Mouse (Mus musculus): ENCODE measurements at regions not wholly inside any gene's neighbourhood (a gene's known extent, or its start where the extent isn't known, plus 50 kb on each side); places are given as distances from the start of the nearest gene placed in this dataset.

- DNase-seq (ENCODE audit: low spot score in 2 of 2) = no peak
Measured at GRCm38 (mm10) chr12:105898580-105899293, 111.3 kb upstream of the Vrk1 start.

DNA sequence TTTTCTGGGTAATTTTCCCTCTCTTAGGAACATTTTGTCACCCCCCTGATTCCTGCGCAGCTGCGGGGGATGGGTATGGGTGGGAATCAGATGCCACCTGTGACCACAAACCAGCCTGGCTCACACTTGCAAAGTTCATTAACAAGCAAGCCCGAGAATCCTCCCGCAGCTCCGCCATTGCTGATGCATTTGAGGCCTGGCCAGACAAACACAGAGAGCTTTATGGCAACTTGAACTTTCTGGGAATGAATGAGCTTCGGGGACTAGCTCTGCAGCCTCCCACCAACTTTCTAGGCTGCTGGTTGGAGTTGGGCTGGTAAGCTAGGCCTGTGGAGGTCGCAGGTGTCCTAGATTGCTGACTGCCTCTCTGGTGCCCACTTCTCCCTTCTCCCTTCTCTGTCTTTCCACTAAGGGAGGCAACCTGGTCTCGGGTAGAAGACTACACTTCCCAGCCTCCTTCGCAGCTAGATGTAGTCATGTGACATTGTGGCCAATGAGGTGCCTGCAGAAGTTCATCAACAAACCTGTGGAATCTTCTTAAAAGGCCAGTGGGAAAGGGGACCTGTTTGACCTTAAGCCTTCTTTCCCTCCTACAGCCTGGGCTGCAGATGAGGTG lies 110.6 kb upstream of the Vrk1 start:
- no peak for DNase-seq (ENCODE audit: low spot score in 2 of 2)

DNA sequence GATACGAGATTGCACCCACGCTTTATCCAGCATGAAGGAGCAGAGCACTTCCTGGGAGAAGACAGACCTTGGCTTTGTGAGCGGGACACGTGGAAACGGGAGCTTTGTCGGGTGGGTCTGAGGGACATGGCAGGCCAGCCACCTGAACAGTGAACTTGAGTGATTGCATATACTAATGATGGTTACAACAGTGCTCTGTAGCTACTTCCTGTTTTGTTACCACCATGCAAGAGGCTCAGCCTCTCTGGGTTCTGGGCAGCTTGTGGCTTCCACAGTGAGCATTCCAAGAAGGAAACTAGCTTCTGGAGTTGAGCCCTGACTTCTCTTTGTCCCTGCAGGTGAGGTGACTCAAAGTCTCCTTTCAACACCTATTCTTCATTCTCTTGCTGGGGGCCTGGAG lies 109.5 kb upstream of the Vrk1 start:
- no peak for DNase-seq (ENCODE audit: low spot score in 2 of 2)

- no peak for DNase-seq (ENCODE audit: low spot score in 2 of 2)
Measured at GRCm38 (mm10) chr12:105903072-105903471, 107.0 kb upstream of the Vrk1 start.

GRCm38 (mm10) chr12:105906584-105906983 lies 103.4 kb upstream of the Vrk1 start:
- no peak for DNase-seq (ENCODE audit: low spot score in 2 of 2)

- no peak for DNase-seq (ENCODE audit: low spot score in 2 of 2)
Measured at GRCm38 (mm10) chr12:105907851-105908620, 102.0 kb upstream of the Vrk1 start.

DNA sequence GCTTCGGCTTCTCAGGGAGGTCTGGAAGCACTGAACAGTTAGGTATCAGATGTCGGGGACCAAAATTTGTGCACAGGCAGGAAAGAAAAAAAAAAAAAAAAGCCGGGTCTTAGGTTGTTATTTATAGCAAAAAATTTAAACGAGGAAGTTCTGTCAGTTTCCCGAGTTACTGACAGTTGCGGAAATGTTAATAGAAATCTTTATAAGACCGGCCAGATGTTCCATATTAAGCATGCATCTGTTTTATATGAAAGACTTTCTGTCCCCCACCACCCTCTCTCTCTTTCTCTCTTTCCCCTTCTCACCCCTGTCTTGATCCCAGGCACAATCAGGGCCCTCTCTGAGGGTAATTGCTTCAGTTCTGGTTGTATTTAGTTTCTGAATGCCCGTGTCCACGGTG lies 98.5 kb upstream of the Vrk1 start:
- no peak for DNase-seq (ENCODE audit: low spot score in 2 of 2)

- peak in 1 of 2 experiments; percentile 49 for DNase-seq (ENCODE audit: low spot score in 2 of 2)
Measured at GRCm38 (mm10) chr12:105917388-105917963, 92.6 kb upstream of the Vrk1 start.

DNA sequence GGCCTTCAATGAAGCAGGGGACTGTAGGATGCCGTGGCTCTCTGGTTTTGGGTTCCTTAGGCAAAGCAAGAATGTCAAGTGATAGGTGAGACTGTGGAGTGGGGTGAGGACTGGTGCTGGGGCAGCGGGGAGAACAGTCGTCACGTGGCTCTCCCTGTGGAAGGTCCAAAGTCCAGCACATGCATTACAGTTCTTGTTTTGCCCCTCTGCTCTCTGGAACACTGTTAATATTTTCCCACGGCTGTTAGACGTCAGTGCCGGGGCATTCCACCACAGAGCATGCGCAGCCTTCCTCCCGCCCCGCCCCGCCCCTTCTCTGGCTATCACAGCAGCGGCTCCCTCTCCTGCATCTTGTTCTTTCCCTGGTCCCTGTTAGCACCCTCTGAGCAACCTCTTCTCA lies 91.3 kb upstream of the Vrk1 start:
- DNase-seq (ENCODE audit: low spot score in 2 of 2) = no peak

DNA sequence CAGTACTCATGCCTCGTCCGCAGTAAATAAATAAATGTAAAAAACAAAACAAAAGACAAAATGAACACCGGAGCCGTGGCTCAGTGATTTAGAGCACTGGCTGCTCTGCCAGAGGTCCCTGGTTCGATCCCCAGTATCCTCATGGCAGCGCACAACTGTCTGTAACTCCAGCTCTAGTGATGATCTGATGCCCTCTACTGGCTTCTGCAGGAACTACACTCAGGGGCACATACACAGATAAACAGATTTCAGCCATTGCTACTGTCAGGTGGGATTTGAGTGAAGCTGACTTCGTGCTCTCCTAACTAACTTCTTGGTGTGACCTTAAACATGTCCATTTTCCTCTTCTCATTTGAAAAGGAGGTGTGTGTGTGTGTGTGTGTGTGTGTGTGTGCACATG lies 82.8 kb upstream of the Vrk1 start:
- no peak for DNase-seq (ENCODE audit: low spot score in 2 of 2)

GRCm38 (mm10) chr12:105929456-105929921 lies 80.5 kb upstream of the Vrk1 start:
- DNase-seq (ENCODE audit: low spot score in 2 of 2) = no peak

- DNase-seq (ENCODE audit: low spot score in 2 of 2) = peak; percentile 45 to 61
Measured at GRCm38 (mm10) chr12:105935441-105935880, 74.6 kb upstream of the Vrk1 start.

DNA sequence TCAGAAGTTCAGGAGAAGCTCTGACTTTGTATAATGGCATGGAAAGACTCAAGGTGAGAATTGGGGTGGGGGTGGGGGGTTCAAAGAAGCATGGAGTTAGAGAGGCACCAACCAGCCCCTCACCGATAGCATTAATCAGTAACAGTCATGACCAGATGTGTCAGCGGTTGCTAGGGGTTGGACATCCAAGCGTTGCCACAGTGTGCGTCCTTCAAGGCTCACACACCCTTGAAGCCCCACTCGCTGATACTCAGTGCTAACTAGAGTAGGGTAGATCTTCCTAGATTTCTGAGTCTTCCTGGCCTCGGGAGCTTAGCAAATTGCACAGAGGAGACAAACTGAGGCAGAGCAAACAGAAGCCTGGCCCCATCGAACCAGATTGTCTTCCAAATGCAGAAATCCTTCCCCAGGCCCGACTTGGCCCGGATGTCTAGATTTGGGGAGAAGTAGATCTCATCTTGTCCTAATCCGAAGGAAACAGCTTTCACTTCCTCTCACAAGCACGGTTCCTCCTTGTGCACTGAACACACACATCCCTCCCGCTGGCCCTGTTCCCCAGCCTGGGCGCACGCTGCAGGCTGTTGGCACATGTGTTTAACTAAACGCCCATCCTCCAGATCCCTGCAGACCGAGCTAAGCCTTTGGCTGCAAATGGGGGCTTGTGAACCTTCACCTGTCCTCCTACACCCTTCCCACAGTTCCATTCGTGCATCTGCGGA lies 73.1 kb upstream of the Vrk1 start:
- peak; percentile 54 to 79 for DNase-seq (ENCODE audit: low spot score in 2 of 2)

GRCm38 (mm10) chr12:105942136-105943076 lies 67.6 kb upstream of the Vrk1 start:
- no peak for DNase-seq (ENCODE audit: low spot score in 2 of 2)

DNA sequence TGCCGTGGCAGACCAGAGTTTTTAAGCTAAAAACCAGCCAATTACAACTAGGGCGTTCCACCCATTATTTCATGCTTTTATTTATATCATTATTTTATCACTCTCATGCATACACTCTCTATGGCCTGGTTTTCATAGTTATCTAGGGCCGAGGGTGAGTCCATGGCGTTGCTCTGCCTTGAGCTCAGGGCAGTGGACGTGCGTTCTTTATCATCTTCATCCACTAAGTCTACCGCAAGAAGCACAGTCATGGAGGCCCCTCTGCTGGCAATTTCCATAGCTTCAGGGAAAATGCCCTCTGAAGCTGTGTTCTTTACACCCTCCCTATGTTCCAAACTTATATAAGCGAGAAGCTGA lies 67.0 kb upstream of the Vrk1 start:
- no peak for DNase-seq (ENCODE audit: low spot score in 2 of 2)

DNA sequence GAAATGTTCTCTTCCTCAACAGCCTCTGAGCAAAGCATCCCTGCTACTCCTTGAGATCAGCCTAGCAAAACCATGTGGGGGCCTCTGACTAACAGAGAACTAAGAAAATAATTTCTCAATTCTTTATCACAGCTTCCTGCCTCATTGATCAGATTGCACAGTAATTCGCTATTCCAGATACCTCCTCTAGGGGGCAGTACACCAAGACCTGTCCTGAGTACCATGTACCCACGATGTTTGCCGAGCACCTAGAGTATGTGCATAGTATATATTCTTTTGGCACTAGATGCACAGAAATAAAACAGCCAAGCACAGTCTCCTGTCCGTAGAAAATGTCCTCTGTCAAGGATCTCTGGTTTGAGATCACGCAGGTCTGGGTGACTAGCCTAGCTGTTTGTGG lies 62.7 kb upstream of the Vrk1 start:
- DNase-seq (ENCODE audit: low spot score in 2 of 2) = no peak

- no peak for DNase-seq (ENCODE audit: low spot score in 2 of 2)
Measured at GRCm38 (mm10) chr12:105948322-105948721, 61.7 kb upstream of the Vrk1 start.

GRCm38 (mm10) chr12:105955764-105956290 lies 54.2 kb upstream of the Vrk1 start:
- DNase-seq (ENCODE audit: low spot score in 2 of 2) = no peak

DNA sequence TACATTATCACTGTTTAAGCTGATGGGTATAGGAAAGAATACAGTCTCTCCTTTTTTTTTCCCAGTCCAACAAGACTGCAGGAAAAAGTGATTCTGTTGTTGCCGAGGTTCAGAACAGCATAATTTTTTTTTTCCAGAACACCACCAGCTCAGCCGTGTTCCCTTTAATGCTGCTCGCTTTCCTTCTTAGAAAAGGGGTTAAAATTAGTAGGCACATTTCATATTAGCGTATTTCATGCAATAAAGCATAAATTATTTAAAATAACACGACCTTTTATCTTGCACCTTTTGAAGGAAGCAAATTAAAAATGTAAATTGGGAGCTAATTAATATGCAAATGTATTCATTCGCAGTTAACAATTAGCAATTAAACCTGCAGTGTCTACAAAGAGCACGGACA lies 50.3 kb upstream of the Vrk1 start:
- DNase-seq (ENCODE audit: low spot score in 2 of 2) = no peak

All from layer of hippocampus, postnatal 14 days (tissue).